Mouse (Mus musculus): ENCODE data around the gene Gdpgp1. TPM values are rescaled to one million over a fixed set of nuclear protein-coding genes. Genes with fewer than 3 reads are reported as not detected.

The Gdpgp1 gene
- polyA plus RNA-seq, 1 experiment: 3.0 TPM

- Histone ChIP-seq H3K27me3 (ENCODE audit: control insufficient read depth, insufficient read depth, low read length) (no peaks in the 10 kb centered on the region), H3K36me3 (ENCODE audit: control insufficient read depth, insufficient read depth, low read length) (peaks cover 4% of the 10 kb centered on the region)
- TF ChIP-seq CTCF (IDR thresholded peaks at IDR 0.05; ENCODE audit: extremely low read depth, insufficient read depth, insufficient read length, insufficient replicate concordance) (no peak), POLR2A (IDR thresholded peaks at IDR 0.05; ENCODE audit: low read depth, low read length) (no peak)
Measured at GRCm38 (mm10) chr7:80269751-80270255, 37.1 kb downstream of the Gdpgp1 start.

GRCm38 (mm10) chr7:80273456-80273855 is 40.8 kb downstream of the Gdpgp1 start:
- no peak for DNase-seq (ENCODE audit: low read depth in 1 of 2, low spot score in 2 of 2)
- TF ChIP-seq POLR2A (IDR thresholded peaks at IDR 0.05; ENCODE audit: low read depth, low read length): no peak
- no peak for TF ChIP-seq CTCF (IDR thresholded peaks at IDR 0.05; ENCODE audit: extremely low read depth, insufficient read depth, insufficient read length, insufficient replicate concordance)
- no peak overlapping the region for H3K27ac ChIP-seq (ENCODE audit: insufficient read depth, low read length)
- no peaks in the 10 kb centered on the region for H3K27me3 ChIP-seq (ENCODE audit: control insufficient read depth, insufficient read depth, low read length)
- H3K4me1 ChIP-seq (ENCODE audit: control insufficient read depth, insufficient read depth, insufficient read length): peaks cover 4% of the 10 kb centered on the region; the same call in 1 of the 2 replicates
- H3K4me3 ChIP-seq (ENCODE audit: extremely low read depth, insufficient read depth, insufficient read length): no peak overlapping the region
- WGBS: 88% methylated on average over 2 of the region's 2 CpGs
- peaks cover 12% of the 10 kb centered on the region for H3K36me3 ChIP-seq (ENCODE audit: control insufficient read depth, insufficient read depth, low read length)

More at GRCm38 (mm10) chr7:80269751-80270255, 37.1 kb downstream of the Gdpgp1 start:
- no peak overlapping the region for H3K27ac ChIP-seq (ENCODE audit: insufficient read depth, low read length)
- WGBS: under 1% methylated on average over 23 of the region's 23 CpGs
- no peak for DNase-seq (ENCODE audit: low read depth in 1 of 2, low spot score in 2 of 2)
- peaks cover 4% of the 10 kb centered on the region; the same call in 1 of the 2 replicates for H3K4me1 ChIP-seq (ENCODE audit: control insufficient read depth, insufficient read depth, insufficient read length)
- peak overlapping the region; percentile 92 for H3K4me3 ChIP-seq (ENCODE audit: extremely low read depth, insufficient read depth, insufficient read length)

- TF ChIP-seq POLR2A (IDR thresholded peaks at IDR 0.05; ENCODE audit: low read depth, low read length) (no peak), CTCF (IDR thresholded peaks at IDR 0.05; ENCODE audit: extremely low read depth, insufficient read depth, insufficient read length, insufficient replicate concordance) (no peak)
- DNase-seq (ENCODE audit: low read depth in 1 of 2, low spot score in 2 of 2): no peak
- Histone ChIP-seq H3K36me3 (ENCODE audit: control insufficient read depth, insufficient read depth, low read length) (peaks cover 25% of the 10 kb centered on the region), H3K27ac (ENCODE audit: insufficient read depth, low read length) (no peak overlapping the region), H3K27me3 (ENCODE audit: control insufficient read depth, insufficient read depth, low read length) (no peaks in the 10 kb centered on the region), H3K4me1 (ENCODE audit: control insufficient read depth, insufficient read depth, insufficient read length) (no peaks in the 10 kb centered on the region), H3K4me3 (ENCODE audit: extremely low read depth, insufficient read depth, insufficient read length) (no peak overlapping the region)
- 96% methylated on average over 4 of the region's 4 CpGs for WGBS
Measured at GRCm38 (mm10) chr7:80276374-80276773, 43.7 kb downstream of the Gdpgp1 start.

GRCm38 (mm10) chr7:80280032-80280431 is 47.4 kb downstream of the Gdpgp1 start:
- H3K27ac ChIP-seq (ENCODE audit: insufficient read depth, low read length): no peak overlapping the region
- no peak for DNase-seq (ENCODE audit: low read depth in 1 of 2, low spot score in 2 of 2)
- H3K4me3 ChIP-seq (ENCODE audit: extremely low read depth, insufficient read depth, insufficient read length): no peak overlapping the region
- H3K27me3 ChIP-seq (ENCODE audit: control insufficient read depth, insufficient read depth, low read length): no peaks in the 10 kb centered on the region
- H3K4me1 ChIP-seq (ENCODE audit: control insufficient read depth, insufficient read depth, insufficient read length): no peaks in the 10 kb centered on the region
- TF ChIP-seq CTCF (IDR thresholded peaks at IDR 0.05; ENCODE audit: extremely low read depth, insufficient read depth, insufficient read length, insufficient replicate concordance) (no peak), POLR2A (IDR thresholded peaks at IDR 0.05; ENCODE audit: low read depth, low read length) (no peak)
- H3K36me3 ChIP-seq (ENCODE audit: control insufficient read depth, insufficient read depth, low read length): peaks cover 43% of the 10 kb centered on the region
- WGBS: 91% methylated on average over 10 of the region's 10 CpGs

GRCm38 (mm10) chr7:80280998-80281397 is 48.3 kb downstream of the Gdpgp1 start:
- no peak overlapping the region for H3K4me3 ChIP-seq (ENCODE audit: extremely low read depth, insufficient read depth, insufficient read length)
- 87% methylated on average over 2 of the region's 2 CpGs for WGBS
- H3K4me1 ChIP-seq (ENCODE audit: control insufficient read depth, insufficient read depth, insufficient read length): no peaks in the 10 kb centered on the region
- no peak for DNase-seq (ENCODE audit: low read depth in 1 of 2, low spot score in 2 of 2)
- peaks cover 48% of the 10 kb centered on the region for H3K36me3 ChIP-seq (ENCODE audit: control insufficient read depth, insufficient read depth, low read length)
- TF ChIP-seq CTCF (IDR thresholded peaks at IDR 0.05; ENCODE audit: extremely low read depth, insufficient read depth, insufficient read length, insufficient replicate concordance): no peak
- TF ChIP-seq POLR2A (IDR thresholded peaks at IDR 0.05; ENCODE audit: low read depth, low read length): no peak
- H3K27ac ChIP-seq (ENCODE audit: insufficient read depth, low read length): no peak overlapping the region
- H3K27me3 ChIP-seq (ENCODE audit: control insufficient read depth, insufficient read depth, low read length): no peaks in the 10 kb centered on the region

- WGBS: 93% methylated on average over 3 of the region's 3 CpGs
- TF ChIP-seq CTCF (IDR thresholded peaks at IDR 0.05; ENCODE audit: extremely low read depth, insufficient read depth, insufficient read length, insufficient replicate concordance) (no peak), POLR2A (IDR thresholded peaks at IDR 0.05; ENCODE audit: low read depth, low read length) (no peak)
- no peaks in the 10 kb centered on the region for H3K27me3 ChIP-seq (ENCODE audit: control insufficient read depth, insufficient read depth, low read length)
- DNase-seq (ENCODE audit: low read depth in 1 of 2, low spot score in 2 of 2): no peak
- peaks cover 45% of the 10 kb centered on the region for H3K36me3 ChIP-seq (ENCODE audit: control insufficient read depth, insufficient read depth, low read length)
- H3K27ac ChIP-seq (ENCODE audit: insufficient read depth, low read length): no peak overlapping the region
- no peaks in the 10 kb centered on the region for H3K4me1 ChIP-seq (ENCODE audit: control insufficient read depth, insufficient read depth, insufficient read length)
- H3K4me3 ChIP-seq (ENCODE audit: extremely low read depth, insufficient read depth, insufficient read length): no peak overlapping the region
Measured at GRCm38 (mm10) chr7:80281646-80282045, 49.0 kb downstream of the Gdpgp1 start.

- no peak for DNase-seq (ENCODE audit: low read depth in 1 of 2, low spot score in 2 of 2)
- WGBS: 94% methylated on average over 3 of the region's 3 CpGs
Measured at GRCm38 (mm10) chr7:80283226-80283918, 50.7 kb downstream of the Gdpgp1 start.

More at GRCm38 (mm10) chr7:80283226-80283918, 50.7 kb downstream of the Gdpgp1 start:
- TF ChIP-seq POLR2A (IDR thresholded peaks at IDR 0.05; ENCODE audit: low read depth, low read length) (no peak), CTCF (IDR thresholded peaks at IDR 0.05; ENCODE audit: extremely low read depth, insufficient read depth, insufficient read length, insufficient replicate concordance) (no peak)
- Histone ChIP-seq H3K27ac (ENCODE audit: insufficient read depth, low read length) (no peak overlapping the region), H3K4me1 (ENCODE audit: control insufficient read depth, insufficient read depth, insufficient read length) (no peaks in the 10 kb centered on the region), H3K4me3 (ENCODE audit: extremely low read depth, insufficient read depth, insufficient read length) (no peak overlapping the region), H3K27me3 (ENCODE audit: control insufficient read depth, insufficient read depth, low read length) (no peaks in the 10 kb centered on the region), H3K36me3 (ENCODE audit: control insufficient read depth, insufficient read depth, low read length) (peaks cover 55% of the 10 kb centered on the region)
